Mouse (Mus musculus) kidney, postnatal 36 days (tissue): ENCODE measurements around the gene Nhs.

Experiments
- DNase-seq, 2 experiments: peaks; one replicate each; pipeline ENCODE4 v3.0.0; 2021 to 2022; ENCODE audit warnings: mixed read lengths in 2 of 2

Gene Nhs

DNA sequence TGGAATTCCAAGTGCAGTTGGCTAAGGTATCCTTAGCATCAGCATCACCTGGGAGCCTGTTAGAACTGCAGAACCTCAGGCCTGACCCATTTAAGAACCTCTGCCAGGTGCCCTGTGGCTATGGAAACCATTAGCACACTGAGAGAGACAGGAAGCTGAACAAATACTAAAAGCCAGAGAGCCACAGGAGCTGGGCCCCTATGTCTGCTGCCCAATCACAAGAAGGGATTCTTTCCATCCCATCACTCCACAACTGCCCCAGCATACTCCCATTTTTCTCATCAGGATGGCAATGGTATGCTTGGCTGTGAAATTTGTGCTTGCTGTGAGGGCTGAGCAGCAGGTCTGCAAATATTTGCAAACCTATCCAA, 232.9 kb downstream of the Nhs start:
- DNase-seq, result no peak

DNA sequence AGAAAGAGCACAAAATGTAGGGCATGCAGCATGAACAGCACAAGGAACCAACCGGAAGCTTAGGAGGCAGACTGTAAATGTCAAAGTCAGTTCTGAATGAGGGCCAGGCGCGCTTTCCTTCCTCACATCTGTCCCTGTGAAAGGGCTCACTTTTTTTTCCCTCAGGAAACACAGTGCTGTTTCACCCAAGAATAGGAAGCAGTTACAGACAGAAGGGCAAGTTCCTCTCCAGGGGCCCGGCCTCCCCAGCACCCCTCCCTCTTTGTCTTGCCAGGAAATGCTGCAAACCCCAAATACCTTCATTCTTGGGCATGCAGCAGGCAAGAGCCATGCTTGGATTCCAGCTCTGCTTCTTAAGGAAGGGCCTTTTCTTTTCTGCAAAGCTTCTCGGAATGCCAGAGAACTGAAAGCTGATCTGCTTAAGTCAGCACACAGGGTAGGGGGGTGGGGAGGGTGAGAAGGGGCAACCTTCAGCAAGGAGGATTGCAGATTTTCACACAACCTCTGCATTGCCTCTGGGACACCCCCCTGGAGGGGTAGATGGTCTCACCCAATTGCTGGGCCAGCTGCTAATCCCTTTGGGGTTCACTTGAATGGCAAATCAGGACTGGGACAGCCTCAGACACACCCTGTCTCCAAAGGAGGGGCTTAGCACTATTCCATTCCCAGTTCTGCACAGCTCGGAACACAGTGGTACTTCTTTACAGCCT, 233.4 kb downstream of the Nhs start:
- peak; percentile 9 to 16 for DNase-seq

DNA sequence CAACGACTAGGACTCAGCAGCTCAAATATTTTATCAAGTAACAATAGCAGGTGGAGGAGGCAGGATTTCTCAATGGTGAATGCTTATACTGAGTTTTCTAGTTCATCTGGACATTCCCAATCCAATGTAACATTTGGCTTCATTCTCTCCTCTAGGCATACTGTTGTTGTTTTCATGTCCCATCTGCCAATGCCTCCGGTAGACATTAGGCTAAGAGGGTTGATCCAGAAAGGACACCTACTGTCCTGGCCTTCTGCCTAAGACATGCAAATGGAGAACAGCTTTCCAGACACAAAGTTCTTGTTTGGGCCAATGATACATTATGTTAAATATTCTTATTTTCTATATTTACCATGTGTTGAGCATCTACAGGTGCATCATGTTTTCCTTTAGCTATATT, 236.9 kb downstream of the Nhs start:
- no peak for DNase-seq

DNA sequence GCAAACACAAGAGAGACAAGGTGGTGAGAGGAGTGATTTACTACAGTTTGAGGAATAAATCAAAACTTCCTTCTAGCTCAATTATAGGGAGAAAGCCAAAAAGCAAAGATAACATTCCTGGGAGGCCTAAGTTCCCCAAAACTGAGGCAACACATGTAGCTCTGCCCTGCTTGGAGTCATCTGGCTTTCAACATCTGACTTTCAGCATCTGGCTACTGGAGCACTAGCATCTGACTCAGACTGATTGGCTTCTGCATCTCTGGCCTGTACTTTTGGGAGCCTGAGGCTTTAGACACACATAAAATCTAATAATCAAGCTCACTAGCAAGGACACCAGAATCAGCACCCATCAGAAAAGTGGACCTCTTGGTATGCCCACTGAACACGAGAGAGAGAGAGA, 237.9 kb downstream of the Nhs start:
- no peak for DNase-seq

DNA sequence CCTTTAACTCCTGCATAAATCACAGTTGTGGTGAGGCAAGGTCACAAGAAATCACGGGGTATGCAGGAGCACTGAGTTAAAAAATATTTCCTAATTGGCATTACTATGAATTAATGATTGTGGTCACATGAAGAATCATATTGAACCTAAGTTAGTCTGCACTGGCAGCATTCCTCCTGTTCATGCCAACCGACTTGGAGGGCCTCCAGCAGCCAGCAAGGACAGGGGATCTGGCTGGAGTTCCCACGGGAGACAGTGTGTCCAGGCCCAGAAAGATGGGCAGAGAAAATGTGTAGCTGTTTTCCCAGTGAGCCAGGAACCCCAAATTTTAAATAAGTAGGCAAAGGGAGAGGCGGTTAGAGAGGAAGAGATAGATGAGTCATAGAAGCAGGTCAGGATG, 249.6 kb downstream of the Nhs start:
- DNase-seq, result peak; percentile 37 to 55

DNA sequence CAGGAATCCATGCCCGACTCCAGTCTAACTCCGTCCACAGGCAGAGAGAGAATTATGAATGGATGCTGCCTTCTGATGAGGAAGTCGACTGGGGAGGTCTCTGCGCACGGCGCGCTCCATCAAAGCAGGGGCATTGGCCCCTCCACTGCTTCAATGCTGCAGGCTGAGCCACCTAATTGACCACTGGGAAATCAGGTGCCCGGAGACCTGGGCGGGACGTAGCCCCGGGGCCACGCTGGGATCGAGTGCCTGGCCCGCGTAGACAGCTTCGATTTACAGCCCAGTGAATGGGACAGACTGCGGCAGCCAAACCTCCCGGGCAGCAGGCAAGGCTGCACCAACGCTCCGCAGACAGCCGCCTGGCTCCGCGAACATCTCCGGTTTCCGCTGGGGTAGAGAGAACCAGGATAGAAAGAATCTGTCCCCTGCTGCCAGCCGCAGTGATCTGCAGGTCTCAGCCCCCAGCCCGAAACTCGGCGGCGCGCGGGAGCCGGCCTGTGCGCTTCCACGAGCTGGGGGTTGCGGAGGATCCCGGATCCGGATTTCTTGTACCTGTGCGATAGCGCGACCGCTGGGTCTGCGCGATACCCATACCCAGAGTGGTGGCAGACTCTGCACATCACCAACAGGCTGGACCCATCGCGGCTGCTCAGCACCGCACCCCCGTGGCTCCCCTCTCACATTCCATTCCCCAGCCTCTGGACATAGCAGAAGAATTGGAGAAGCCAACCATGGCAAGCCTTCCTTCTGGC, 250.7 kb downstream of the Nhs start:
- peak in 1 of 2 experiments; percentile 7 for DNase-seq

DNA sequence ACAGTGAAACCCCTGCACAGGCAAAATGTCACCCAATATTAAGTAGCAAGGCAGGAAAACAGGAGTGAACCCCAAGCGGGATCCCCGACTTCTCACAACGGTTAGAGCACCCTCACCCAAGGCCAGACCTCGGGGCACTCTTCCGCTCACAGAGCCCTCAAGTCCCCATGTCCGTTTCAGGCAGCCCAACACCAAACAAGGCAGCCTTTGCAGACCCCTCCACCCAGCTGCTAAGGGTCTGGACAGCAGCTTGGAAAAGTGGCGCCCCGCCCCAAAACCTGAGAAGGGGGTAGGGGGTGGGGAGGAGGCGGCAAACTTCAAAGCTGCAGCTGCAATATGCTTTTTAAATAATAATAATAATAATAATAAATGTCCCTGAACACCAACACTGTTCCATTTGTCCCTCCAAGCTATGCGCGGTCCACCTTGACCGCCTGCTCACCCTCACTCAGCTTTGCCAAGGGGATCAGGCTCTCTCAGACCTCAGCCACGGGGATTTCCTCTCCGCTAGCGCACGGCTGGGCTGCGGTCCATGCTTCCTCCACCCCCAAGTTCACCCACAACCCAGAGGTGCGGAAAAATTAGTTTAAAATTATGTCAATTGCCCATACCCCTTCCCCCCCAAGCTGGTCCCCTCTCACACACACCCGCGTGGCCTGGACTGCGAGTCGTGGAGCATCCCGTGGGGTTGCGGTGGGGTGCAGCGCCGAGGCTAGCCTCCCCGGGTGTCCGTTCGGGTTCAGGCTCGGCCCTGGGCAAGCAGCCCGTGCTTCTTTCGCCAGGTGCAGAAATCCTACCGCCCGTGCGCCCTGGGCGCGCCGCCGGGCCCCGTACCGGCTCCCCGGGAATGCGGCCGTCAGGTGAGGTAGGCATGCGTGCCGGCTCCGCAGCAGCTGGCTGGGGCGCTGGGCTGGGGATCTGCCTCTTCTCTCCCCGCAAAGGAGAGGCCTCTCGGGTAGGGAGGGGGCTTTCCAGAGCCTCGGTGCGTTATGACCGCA, 251.6 kb downstream of the Nhs start:
- DNase-seq, result peak in 1 of 2 experiments; percentile 17

DNA sequence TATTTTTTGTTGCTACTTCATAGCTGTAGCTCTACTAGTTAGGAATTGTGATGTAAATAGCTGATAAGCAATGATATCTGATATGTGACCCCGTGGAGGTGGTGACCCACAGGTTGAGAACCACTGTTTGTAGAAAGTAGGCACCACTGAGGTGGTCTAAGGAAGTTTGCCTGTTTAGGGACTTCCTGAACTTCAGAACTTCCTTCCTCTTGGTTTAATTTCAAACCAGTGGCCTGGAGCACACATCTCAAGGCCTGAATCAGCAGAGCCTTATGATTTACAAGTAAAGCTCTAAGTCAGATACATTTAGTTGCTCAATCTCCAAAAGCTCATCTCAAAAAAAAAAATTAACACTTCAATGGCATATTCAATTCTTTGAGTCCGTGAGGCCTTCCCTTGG, 265.1 kb downstream of the Nhs start:
- DNase-seq, result no peak

DNA sequence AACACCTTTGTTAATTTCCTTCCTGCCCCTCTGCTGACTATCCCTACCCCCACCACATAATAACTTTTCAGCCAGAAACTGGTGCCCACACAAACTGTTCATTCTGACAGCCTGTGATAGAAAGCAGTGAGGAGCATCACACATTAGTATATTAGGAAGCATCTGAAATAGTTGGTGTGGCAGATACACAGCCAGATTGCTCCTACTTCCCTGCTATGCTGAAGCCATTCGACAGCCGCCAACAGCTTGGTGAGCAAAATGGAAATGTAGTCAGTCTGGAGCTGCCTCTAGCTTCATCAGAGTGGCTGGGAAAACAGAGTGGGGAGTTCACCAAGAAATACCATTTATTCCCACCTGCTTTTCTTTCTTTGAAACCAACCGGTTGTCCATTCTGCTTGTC, 275.9 kb downstream of the Nhs start:
- DNase-seq, result no peak

DNA sequence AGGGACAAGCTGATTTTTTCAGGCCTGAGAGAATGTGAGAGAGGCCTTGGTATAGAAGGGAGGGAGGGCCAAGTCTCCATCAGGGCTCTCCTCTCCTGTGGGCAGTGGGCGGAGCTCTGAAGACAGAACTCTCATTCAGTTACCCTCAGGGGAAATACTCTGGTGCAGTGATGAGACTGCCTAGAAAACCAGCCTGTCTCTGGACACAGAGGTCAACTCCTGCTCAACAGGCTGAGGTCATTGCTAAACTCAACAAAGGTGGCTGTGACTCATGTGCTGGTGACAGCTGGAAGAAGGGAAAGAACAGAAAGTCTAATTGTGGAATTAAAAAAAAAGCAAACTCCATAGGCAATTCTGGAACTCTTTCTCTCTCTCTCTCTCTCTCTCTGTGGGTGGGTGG, 282.4 kb downstream of the Nhs start:
- no peak for DNase-seq

DNA sequence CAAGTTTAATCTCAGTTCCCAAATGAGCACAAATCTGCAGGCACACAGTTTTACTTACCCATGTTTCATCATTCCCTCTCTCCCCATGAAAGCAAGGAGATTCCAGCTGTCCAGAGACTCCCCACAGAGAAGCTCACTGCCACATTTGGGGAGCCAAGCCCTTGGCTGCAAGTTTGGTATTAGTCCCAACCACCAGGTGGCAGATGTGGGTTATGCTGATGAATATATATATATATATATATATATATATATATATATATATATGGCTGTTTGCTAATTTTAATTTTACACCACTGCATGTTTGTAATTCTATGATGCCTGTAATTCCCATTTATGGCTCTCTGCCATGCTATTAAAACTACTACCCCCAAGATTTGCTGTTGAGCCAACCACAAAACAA, 286.0 kb downstream of the Nhs start:
- peak; percentile 23 to 44 for DNase-seq

DNA sequence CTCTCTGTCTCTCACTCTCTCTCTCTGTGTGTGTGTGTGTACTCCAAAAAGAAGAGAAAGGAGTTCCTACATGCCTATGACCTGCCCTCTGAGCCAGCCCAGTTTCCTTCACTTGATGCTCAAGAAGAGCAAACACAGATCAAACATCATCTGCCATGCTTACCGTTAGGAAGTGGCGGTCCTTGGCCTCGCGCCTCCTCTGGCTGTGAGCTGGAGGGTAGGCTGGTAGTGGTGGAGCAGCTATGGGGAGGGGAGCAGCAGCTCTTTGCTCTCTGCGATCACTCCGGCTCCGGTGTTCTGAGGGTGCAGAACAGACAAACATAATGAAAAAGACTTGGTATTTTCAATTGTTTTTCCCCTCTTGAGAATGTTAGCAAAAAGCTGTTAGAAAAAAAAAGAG, 288.2 kb downstream of the Nhs start:
- no peak for DNase-seq

DNA sequence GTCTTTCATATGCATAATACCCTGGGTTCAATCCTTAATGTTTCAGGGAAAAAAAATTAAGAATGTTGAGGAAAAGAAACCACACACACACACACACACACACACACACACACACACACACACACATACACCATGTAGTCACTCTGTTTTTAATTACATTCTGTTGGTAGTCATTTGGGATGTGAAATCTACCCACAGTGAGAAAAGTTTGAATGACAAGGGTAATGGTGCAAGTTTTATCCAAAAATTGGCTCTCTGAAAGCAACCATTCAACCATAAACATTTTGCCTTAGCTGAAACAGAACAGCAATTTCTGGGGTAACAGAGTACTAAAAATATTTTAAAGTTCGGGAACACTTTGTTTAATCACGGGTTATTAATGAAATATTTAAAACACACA, 303.9 kb downstream of the Nhs start:
- DNase-seq, result no peak

DNA sequence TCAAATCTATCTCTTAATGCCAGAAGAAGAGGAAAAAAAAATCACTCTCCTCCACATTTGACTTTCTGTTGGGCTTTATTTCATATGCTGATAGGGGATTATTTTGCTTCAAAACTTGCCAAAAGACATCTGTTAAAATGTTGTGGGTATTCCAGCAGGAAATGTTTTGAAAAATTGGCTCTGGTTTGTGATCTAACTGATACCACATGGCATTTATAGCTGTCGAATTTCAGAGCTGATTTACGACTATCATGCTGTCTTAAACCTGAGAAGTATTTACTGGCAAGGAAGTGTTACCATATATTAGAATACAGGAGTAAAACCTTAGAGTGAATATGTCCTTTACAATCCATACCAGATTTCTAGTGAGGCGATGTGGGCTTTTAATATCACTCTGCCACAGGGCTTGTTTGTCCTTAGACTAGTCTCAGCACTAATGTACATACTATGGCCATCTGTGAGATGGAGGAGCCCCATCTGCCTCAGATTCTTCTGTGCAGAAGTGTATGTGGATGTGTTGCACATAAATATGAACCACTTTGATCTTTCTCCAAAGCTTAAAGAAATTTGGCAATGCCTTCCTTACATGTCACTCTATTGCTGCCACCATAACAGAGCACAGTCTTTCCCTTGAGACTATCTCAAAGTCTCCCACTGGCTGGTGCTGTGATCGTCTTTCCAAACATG, 305.8 kb downstream of the Nhs start:
- DNase-seq, result no peak

DNA sequence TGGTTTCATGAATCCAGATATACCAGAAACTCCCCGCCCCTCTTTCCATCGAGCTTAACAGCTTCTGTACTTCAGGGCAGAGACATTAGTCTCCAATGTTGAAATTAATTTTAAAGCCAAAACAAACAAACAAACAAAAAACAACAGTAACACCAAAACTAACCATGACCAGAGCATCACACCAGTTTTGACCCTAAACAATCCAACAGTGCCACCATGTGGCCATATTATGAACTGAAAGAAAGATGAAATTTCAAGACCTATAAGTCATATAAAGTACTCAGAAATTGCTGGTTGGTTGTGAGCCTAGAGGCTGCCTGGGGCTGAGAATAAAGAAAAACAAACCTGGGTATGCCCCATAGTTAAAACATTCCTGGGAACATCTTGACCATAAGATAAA, 333.3 kb downstream of the Nhs start:
- DNase-seq, result peak; percentile 9 to 24

DNA sequence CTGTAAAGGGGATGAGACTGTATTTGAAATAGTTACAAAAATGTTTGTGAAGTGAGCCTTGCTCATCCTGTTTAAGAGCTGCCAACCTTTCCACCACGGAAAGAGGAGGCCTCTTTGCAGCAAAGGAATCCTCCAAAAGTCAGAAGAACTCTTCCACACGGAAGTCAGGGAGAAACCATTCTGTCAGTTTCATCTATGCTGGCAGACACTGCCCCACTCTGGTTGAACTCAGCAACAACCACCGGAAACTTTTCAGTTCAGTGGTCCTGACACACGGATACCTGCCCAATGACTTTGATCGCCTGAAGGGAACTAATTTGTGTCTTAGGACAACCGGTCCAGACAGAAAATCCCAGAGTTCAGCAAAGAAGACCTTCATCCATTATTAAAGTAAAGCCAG, 369.3 kb downstream of the Nhs start:
- peak; percentile 10 to 39 for DNase-seq
